Mouse (Mus musculus) embryonic facial prominence, embryonic 14.5 days (tissue): ENCODE results near the gene Guca2a. TPM values are rescaled to one million over a fixed set of nuclear protein-coding genes. Genes with fewer than 3 reads are reported as not detected.

Experiments used
- polyA plus RNA-seq: library from polyadenylated mRNA; unstranded; fragments of >200 nt; fragmentation: Nextera tagmentation; extraction: Ambion mirVana; gene quantifications from 2 replicates; pipeline ENCODE4 v1.2.1, GENCODE M21; 2014

Guca2a gene
- polyA plus RNA-seq, 1 experiment from 2014 or later, result not detected

Other genes with a start within 250 kb of the Guca2a start
- gene Ccdc30, start 222.2 kb upstream of the Guca2a start, polyA plus RNA-seq, result 5.5 and 5.7 TPM in 2 replicates
- gene Ppcs, start 215.3 kb upstream of the Guca2a start, polyA plus RNA-seq, result 22.1 and 30.3 TPM in 2 replicates
- 0.90 TPM in 1 of 2 replicates, not detected in the other for gene Zmynd12, start 214.9 kb upstream of the Guca2a start, polyA plus RNA-seq
- gene Rimkla, start 145.1 kb upstream of the Guca2a start, polyA plus RNA-seq, result 1.5 and 1.7 TPM in 2 replicates
- 25.1 and 27.8 TPM in 2 replicates for gene Foxj3, start 100.7 kb upstream of the Guca2a start, polyA plus RNA-seq
- 4.7 and 5.7 TPM in 2 replicates for gene Frg2f1, start 98.2 kb upstream of the Guca2a start, polyA plus RNA-seq
- gene Guca2b, start 21.2 kb downstream of the Guca2a start, polyA plus RNA-seq, result not detected in 2 replicates
- 7.1 and 8.2 TPM in 2 replicates for gene Hivep3, start 96.1 kb downstream of the Guca2a start, polyA plus RNA-seq